Mouse (Mus musculus) cerebral cortex, adult 2 months (tissue): Measurements from ENCODE around the gene Atp5e.

Experiments
- WGBS: fragments of 180-500 bp; shearing (Covaris S2); methylation state at CpG from one replicate; pipeline ENCODE4 v1.1.7; 2018; 5-methylcytosine and 5-hydroxymethylcytosine counted together

The Atp5e gene

DNA sequence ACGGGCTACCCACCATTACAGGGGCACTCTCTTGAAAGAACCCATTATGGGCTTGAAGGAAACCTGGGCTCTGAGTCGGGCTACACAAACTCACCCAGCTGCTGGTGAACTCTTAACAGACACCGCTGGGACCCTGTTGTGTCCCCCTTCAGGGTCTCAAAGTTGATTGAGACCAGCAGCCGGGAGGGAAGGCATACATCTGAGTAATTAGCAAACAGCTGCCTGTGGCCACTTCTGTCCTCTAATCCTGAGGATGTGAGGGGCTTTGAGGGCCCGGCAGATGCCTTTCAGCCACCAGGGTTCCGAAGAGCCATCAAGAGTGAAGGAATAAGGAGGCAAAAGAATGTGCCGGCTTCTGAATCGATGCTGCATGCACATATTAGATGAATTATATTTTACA is 17.0 kb downstream of the Atp5e start:
- 81% methylated on average over 8 of the region's 8 CpGs for WGBS

- 61% methylated on average over 7 of the region's 7 CpGs for WGBS
Observed at GRCm38 (mm10) chr2:174446492-174446891, 17.4 kb downstream of the Atp5e start.

GRCm38 (mm10) chr2:174445018-174445417 is 18.9 kb downstream of the Atp5e start:
- 86% methylated on average over 6 of the region's 6 CpGs for WGBS

GRCm38 (mm10) chr2:174444359-174444758 is 19.5 kb downstream of the Atp5e start:
- 92% methylated on average over 7 of the region's 7 CpGs for WGBS

DNA sequence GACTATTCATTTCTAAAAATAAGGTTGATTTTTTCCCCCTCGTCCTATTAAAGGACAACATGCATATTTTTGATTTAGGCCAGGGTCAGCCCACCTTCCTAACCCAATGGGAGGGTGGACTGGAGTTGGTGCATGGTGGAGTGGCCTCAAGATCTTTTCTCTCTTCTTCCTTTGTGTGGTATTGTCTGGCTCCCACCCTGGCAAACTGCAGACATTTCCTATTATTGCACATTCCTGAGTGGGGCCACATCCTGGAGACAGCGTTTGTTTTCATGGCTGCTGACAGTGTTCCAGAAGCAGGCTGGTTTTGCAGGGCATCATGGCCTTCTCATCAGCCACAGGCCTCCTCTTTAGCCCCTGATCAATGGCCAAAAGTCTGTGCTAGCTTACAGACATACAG is 20.9 kb downstream of the Atp5e start:
- WGBS: 65% methylated on average over 2 of the region's 2 CpGs

- WGBS: 82% methylated on average over 9 of the region's 9 CpGs
Observed at GRCm38 (mm10) chr2:174442460-174442859, 21.4 kb downstream of the Atp5e start.

DNA sequence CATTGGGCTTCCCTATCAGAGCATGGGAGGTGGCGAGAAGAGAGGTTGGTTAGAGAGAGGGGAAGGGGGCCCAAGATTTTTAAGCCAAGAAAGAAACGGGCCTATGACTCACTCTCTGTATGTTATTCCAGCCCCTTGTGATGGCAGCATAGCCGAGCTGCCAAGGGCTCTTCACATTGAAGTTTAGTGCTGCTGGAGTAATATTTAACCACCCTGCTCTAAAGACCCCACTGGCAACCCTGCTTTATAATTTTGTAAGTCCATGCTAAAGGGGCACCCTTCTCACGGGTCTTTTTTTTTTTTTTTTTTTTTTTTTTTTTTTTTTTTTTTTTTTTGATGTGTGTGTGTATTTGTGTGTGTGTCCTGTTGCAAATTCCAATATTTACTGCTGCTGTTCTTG is 22.0 kb downstream of the Atp5e start:
- WGBS: 82% methylated on average over 4 of the region's 4 CpGs

GRCm38 (mm10) chr2:174439961-174440360 is 23.9 kb downstream of the Atp5e start:
- 85% methylated on average over 9 of the region's 9 CpGs for WGBS

DNA sequence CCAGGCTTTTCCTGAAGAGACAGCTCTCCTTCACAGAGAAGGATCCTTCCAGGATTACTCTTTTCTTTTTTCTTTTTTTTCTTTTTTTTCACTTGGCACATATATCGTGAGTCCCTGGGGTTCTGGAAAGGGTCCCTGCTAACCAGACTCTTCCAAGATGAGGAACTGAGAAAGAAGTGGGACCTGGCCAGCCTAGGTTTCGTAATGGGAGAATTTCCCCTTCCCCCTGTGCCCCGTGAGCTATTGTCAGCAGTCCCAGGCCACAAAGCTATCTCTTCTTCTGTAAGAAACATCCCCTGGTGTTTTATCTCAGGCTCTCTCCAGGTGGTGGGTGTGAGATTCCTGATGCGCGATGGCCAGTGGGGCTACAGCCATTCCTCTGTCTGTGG is 24.5 kb downstream of the Atp5e start:
- 66% methylated on average over 5 of the region's 5 CpGs for WGBS

- 3% methylated on average over 38 of the region's 38 CpGs for WGBS
Observed at GRCm38 (mm10) chr2:174438737-174439449, 25.0 kb downstream of the Atp5e start, which contains the start of gene Ctsz. Ctsz (minus strand) TSS chr2:174439039.

DNA sequence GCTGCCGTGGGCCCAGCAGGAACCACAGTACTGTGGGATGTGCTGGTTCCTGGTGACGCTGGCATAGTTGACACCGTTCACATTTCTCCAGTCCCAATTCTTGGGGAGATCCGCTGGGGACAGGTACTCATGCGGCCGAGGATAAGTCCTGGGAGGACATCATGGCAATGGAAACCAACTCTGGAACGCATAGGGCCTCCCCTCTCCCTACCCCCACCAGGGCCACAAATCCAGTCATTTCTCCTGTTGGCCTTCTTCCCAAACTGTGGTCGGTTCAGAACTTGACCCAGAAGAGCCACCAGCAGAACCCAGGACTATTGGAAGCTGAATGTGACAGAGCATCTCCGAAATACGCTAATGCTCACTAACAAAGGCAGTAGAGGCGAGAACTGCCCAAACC is 25.7 kb downstream of the Atp5e start:
- 78% methylated on average over 11 of the region's 11 CpGs for WGBS

GRCm38 (mm10) chr2:174437697-174437982 is 26.3 kb downstream of the Atp5e start:
- WGBS: 99% methylated on average over 4 of the region's 4 CpGs

DNA sequence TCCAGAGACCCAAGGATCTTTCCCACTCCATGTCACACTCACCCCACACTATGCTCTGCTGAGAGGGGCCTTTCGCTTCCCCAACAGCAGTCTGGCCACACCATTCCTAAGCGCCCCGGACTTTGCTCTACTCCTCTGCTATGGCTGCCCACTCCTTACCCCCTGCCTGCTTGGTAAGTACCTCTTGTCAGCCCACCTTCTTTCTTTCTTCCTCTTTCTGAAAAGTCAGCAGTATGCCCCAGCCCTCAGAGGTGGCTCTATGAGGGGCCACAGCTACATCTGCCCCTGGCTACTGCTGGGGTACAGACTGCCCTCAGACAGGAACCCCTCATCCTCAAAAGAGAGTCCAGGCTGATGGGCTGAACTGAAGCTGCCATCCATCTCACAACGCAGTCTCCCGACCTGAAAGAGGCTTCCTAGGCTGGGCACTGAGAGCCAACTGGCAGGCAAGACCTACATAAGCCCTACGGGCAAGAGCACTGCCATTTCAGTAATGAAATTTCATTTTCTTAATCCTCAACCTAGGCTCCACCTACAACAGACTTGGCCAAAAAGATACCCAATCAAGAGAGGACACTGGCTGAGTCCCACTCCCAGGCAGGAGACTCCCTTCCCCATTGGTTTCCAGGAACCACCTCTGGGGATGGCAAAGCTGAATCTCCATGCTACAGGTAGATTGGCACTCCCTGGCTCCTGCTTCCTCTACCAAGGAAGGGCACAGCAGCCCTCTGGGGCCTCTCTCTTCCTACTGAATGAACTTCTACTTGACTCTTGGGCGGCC is 26.8 kb downstream of the Atp5e start:
- 96% methylated on average over 7 of the region's 7 CpGs for WGBS

- WGBS: 89% methylated on average over 26 of the region's 26 CpGs
Observed at GRCm38 (mm10) chr2:174436076-174436701, 27.7 kb downstream of the Atp5e start.

DNA sequence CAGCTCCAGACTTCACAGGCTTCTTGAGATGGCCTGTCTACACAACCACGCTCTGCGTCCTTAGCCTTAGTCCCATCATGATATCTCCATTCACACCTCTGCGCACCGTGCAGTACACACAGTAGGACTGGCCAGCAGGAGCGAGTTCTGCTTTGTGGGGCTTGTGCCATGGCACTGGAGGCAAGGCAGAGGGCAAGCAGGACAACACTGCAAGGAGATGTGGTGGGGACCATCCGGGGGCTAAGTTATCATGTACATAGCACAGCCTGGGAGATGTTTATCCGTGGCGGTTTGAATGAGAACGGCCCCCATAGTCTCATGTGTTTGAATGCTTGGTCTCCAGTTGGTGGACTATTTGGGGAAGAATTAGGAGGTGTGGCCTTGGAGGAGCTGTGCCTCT is 29.0 kb downstream of the Atp5e start:
- 98% methylated on average over 9 of the region's 9 CpGs for WGBS

- WGBS: 80% methylated on average over 10 of the region's 10 CpGs
Observed at GRCm38 (mm10) chr2:174428996-174429591, 34.8 kb downstream of the Atp5e start.

DNA sequence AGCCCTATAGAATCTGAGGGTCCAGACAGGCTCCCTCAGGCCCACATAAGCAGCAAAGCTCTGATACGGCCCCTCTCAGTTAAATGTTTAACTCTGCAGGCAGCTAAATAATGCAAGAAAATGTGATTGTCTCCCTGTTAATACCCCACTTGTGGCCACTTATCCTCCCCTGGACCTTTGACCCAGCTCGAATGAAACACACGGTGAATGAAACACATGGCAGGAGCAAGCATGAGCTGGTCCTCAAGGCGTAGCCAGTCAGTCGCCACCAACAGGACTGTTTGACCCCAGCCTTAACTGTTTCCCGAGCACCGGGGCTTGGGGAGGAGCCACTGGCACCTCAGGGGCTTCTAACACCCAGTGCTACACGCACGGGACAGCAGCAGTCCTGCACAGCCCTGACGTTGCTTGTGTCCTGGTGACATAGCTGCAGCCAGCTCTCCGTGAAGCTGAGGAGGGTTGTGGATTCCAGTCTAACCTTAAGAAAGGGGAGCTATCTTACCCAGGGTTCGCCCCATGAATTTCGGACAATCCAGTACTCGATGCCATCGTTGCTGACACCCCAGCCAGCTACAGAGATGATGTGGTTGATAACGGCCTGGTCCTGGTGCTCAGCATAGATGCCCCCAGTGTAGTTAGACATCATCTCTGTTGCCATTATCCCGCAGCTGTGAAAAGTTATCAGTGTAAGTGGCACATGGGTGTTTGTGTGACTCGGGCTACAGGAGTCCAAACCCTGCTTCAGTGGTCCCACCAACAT is 35.6 kb downstream of the Atp5e start:
- WGBS: 91% methylated on average over 18 of the region's 18 CpGs

DNA sequence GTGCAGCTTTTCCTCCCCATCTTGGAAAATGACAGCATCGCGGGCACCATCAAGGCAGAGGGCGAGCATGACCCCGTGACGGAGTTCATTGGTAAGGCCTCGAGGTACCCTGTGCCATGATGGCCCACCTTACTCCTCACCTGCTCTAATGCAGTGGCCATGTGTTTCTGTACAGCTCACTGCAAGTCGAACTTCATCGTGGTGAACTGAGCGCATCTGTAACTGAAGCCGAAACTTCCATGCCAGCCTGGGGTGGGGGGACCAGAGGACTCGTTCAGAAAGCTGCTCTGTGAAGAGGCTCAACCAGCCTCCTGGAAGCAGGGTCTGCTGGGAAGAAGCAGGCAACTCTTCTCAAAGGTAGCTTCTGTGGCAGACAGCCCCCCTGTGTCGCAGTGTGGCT is 37.0 kb downstream of the Atp5e start:
- WGBS: 95% methylated on average over 12 of the region's 12 CpGs

DNA sequence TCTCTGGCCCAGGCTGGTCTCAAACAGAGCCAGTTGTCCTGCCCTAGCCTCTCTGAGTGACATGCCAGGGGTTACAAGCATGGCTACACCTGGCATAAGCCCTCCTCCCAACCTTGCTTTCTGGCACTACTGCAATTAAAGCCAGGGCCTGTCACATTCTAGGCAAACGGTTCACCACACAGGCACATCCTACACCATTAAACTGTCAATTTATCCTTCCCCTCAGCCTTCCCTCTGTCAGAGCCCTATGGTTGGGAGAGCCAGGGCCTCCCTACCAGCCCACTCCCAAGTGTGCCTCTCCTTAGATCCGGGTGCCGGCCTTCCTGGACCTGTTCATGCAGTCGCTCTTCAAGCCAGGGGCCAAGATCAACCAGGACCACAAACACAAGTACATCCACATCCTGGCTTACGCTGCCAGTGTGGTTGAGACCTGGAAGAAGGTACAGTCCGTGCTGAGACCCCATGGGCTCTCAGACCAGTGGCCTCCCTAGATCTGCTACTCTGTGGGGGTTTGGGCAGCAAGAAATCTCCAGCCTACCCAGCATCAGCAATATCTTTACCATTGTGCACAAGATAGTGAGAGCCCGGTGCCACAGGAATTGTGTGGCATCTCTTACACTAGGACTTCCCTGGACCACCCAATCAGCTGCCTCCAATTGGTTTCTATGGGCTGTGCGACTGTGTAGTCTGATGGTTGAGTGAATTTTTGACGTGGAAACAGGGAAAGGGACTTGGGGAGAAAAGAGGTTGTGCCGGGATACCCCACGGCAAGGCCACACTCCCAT is 39.4 kb downstream of the Atp5e start:
- 94% methylated on average over 11 of the region's 11 CpGs for WGBS

GRCm38 (mm10) chr2:174421107-174421506 is 42.8 kb downstream of the Atp5e start:
- WGBS: 78% methylated on average over 6 of the region's 6 CpGs

DNA sequence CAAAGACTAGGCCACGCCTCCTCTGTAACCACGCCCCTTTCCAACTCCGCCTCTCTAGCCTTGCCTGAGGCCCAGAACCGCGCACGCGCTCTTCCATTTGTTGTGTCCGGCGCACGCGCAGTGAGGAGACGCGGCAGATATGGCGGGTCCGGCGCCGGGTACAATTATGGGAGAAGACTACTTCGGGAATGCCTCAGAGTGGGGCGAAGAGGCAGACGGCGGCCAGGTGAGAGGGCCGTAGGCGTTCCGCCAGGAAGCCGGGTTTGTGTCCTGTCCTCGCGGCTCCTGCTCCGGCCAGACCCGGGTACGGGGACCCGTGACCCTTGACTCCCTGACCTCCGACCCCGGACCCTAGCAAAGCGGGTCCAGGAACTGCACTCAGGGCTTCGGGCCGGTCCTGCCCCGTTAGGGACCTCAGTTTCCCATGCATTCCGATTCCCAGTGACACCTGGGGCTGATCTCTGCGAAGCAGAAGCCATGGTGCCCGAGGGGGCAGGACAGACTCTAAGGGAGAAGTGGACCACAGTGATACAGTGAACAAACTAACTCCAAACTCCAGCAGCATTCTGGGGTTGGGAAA is 48.1 kb downstream of the Atp5e start, which contains the start of gene Nelfcd:
Nelfcd (plus strand) TSS at position 74 of the 580 bp plus-strand sequence.
- under 1% methylated on average over 40 of the region's 40 CpGs for WGBS
